Mouse (Mus musculus) layer of hippocampus, adult 9-11 months (tissue): ENCODE measurements around the gene Tstd1.

Experiments
- DNase-seq: peaks from one replicate; pipeline ENCODE4 v3.0.0; 2022

The Tstd1 gene

GRCm38 (mm10) chr1:171418660-171419059 lies at the start of gene Tstd1:
Gene Tstd1 (plus strand): TSS chr1:171418872.
- DNase-seq: no peak

- DNase-seq: no peak
Observed at GRCm38 (mm10) chr1:171369845-171370556, 48.7 kb upstream of the Tstd1 start, which contains the start of gene Nectin4. Gene Nectin4 (plus strand): TSS chr1:171370099.

GRCm38 (mm10) chr1:171372880-171373279 lies 45.8 kb upstream of the Tstd1 start:
- no peak for DNase-seq

- DNase-seq: no peak
Observed at GRCm38 (mm10) chr1:171373946-171374345, 44.7 kb upstream of the Tstd1 start.

GRCm38 (mm10) chr1:171375646-171376097 lies 43.0 kb upstream of the Tstd1 start:
- no peak for DNase-seq

GRCm38 (mm10) chr1:171378298-171378697 lies 40.4 kb upstream of the Tstd1 start:
- DNase-seq: no peak

GRCm38 (mm10) chr1:171379935-171380599 lies 38.6 kb upstream of the Tstd1 start:
- DNase-seq: peak; percentile 77

- no peak for DNase-seq
Observed at GRCm38 (mm10) chr1:171382096-171382620, 36.5 kb upstream of the Tstd1 start.

- DNase-seq: no peak
Observed at GRCm38 (mm10) chr1:171384361-171384760, 34.3 kb upstream of the Tstd1 start.

GRCm38 (mm10) chr1:171385171-171385570 lies 33.5 kb upstream of the Tstd1 start:
- DNase-seq: no peak

GRCm38 (mm10) chr1:171387099-171387498 lies 31.6 kb upstream of the Tstd1 start:
- no peak for DNase-seq

- peak; percentile 81 for DNase-seq
Observed at GRCm38 (mm10) chr1:171388376-171389102, 30.1 kb upstream of the Tstd1 start, which contains the start of gene Arhgap30. Gene Arhgap30 (plus strand): TSS chr1:171388954.

- peak; percentile 54 for DNase-seq
Observed at GRCm38 (mm10) chr1:171390101-171390500, 28.6 kb upstream of the Tstd1 start.

- no peak for DNase-seq
Observed at GRCm38 (mm10) chr1:171401821-171402220, 16.9 kb upstream of the Tstd1 start.

- DNase-seq: no peak
Observed at GRCm38 (mm10) chr1:171402991-171403390, 15.7 kb upstream of the Tstd1 start.

GRCm38 (mm10) chr1:171407263-171407662 lies 11.4 kb upstream of the Tstd1 start:
- no peak for DNase-seq

- no peak for DNase-seq
Observed at GRCm38 (mm10) chr1:171410231-171410630, 8.4 kb upstream of the Tstd1 start.

GRCm38 (mm10) chr1:171410947-171411484 lies 7.7 kb upstream of the Tstd1 start, which contains the start of gene Usf1:
Gene Usf1 (plus strand): TSS chr1:171411313.
- DNase-seq: peak; percentile 96

GRCm38 (mm10) chr1:171411492-171411941 lies 7.2 kb upstream of the Tstd1 start:
- no peak for DNase-seq

GRCm38 (mm10) chr1:171412001-171412441 lies 6.7 kb upstream of the Tstd1 start:
- no peak for DNase-seq

GRCm38 (mm10) chr1:171412446-171412845 lies 6.2 kb upstream of the Tstd1 start:
- peak; percentile 55 for DNase-seq

GRCm38 (mm10) chr1:171413608-171414007 lies 5.1 kb upstream of the Tstd1 start:
- DNase-seq: no peak
